Mouse (Mus musculus) limb, embryonic 12.5 days (tissue): Measurements from ENCODE around the gene Klhdc7b. TPM values are rescaled to one million over a fixed set of nuclear protein-coding genes. Genes with fewer than 3 reads are reported as not detected.
A peak's percentile ranks its signal among the peaks of the same experiment; 100 is the strongest.
"Not testable (repeated sequence)": the region's sequence is repeated elsewhere in the genome, so short reads cannot be mapped to it uniquely, and the experiment has no call there.

ENCODE experiments used
- ATAC-seq: fragments of 200-750 bp; cut with Nextera tagmentation; 2 replicates; pipeline ENCODE4 v1.8.0; 2017; ENCODE audit warnings: low read depth, moderate TSS enrichment; ENCODE audit not compliant: insufficient number of reproducible peaks, insufficient read depth, low FRiP score, low TSS enrichment
- H3K27ac ChIP-seq: fragments of 300-500 bp; sonication (generic); 2 replicates; pipeline ENCODE4 v1.5.1; 2016; ENCODE audit warnings: mild to moderate bottlenecking, moderate library complexity
- H3K27me3 ChIP-seq: fragments of 300-500 bp; sonication (generic); 2 replicates; pipeline ENCODE4 v1.6.1; 2016; ENCODE audit warnings: mild to moderate bottlenecking, moderate library complexity
- H3K36me3 ChIP-seq: fragments of 300-500 bp; sonication (generic); 2 replicates; pipeline ENCODE4 v1.6.1; 2016; ENCODE audit warnings: mild to moderate bottlenecking, moderate library complexity
- H3K4me1 ChIP-seq: fragments of 300-500 bp; sonication (generic); replicated peaks from 2 replicates; pipeline ENCODE4 v1.6.1; 2016
- H3K4me2 ChIP-seq: fragments of 300-500 bp; sonication (generic); 2 replicates; pipeline ENCODE4 v1.6.1; 2016; ENCODE audit warnings: mild to moderate bottlenecking, moderate library complexity
- H3K4me3 ChIP-seq: fragments of 300-500 bp; sonication (generic); replicated peaks from 2 replicates; pipeline ENCODE4 v1.5.1; 2016; ENCODE audit warnings: mild to moderate bottlenecking
- H3K9ac ChIP-seq: fragments of 300-500 bp; sonication (generic); replicated peaks from 2 replicates; pipeline ENCODE4 v1.6.1; 2016; ENCODE audit warnings: mild to moderate bottlenecking, moderate library complexity
- H3K9me3 ChIP-seq: fragments of 300-500 bp; sonication (generic); 2 replicates; pipeline ENCODE4 v1.6.1; 2016; ENCODE audit warnings: mild to moderate bottlenecking, moderate library complexity
- WGBS: fragments of 180-500 bp; shearing (Covaris S2); methylation state at CpG from one replicate; pipeline ENCODE4 v1.1.7; 2016; 5-methylcytosine and 5-hydroxymethylcytosine counted together
- polyA plus RNA-seq: library from polyadenylated mRNA; unstranded; fragments of >200 nt; fragmentation: Nextera tagmentation; extraction: Ambion mirVana; gene quantifications from 2 replicates; pipeline ENCODE4 v1.2.1, GENCODE M21; 2016

Klhdc7b gene
- polyA plus RNA-seq, 1 experiment from 2014 or later: not detected

GRCm38 (mm10) chr15:89428821-89429351 lies 44.2 kb downstream of the Klhdc7b start:
- 4% methylated on average over 21 of the region's 22 CpGs for WGBS
- ATAC-seq: peak; percentile 72; the same call in 1 of the 2 replicates
- Histone ChIP-seq H3K4me1 (peaks cover 24% of the 10 kb centered on the region), H3K9me3 (no peaks in the 10 kb centered on the region), H3K27ac (peak overlapping the region; percentile 96; the same call in 1 of the 2 replicates), H3K4me3 (peak overlapping the region; percentile 74), H3K9ac (peak overlapping the region; percentile 75), H3K27me3 (no peaks in the 10 kb centered on the region), H3K36me3 (peaks cover 25% of the 10 kb centered on the region), H3K4me2 (peak overlapping the region; percentile 87)

- Histone ChIP-seq H3K9ac (peak within 1 kb of the TSS; percentile 75), H3K36me3 (peaks cover 25% of the 10 kb centered on the region), H3K4me1 (peaks cover 24% of the 10 kb centered on the region), H3K4me3 (peak within 1 kb of the TSS; percentile 74), H3K9me3 (no peaks in the 10 kb centered on the region), H3K4me2 (peak within 1 kb of the TSS; percentile 87), H3K27me3 (no peaks in the 10 kb centered on the region), H3K27ac (peak within 1 kb of the TSS; percentile 96)
- ATAC-seq: peak; percentile 90
- 1% methylated on average over 70 of the region's 70 CpGs for WGBS
Observed at GRCm38 (mm10) chr15:89429352-89430221, 44.9 kb downstream of the Klhdc7b start, which contains the start of the genes C730034F03Rik, Gm44502 and Chkb. Gene C730034F03Rik (plus strand): TSS chr15:89429589. Gene Gm44502 (minus strand): TSS chr15:89429696. Gene Chkb (minus strand): TSS chr15:89429908.

- Histone ChIP-seq H3K27me3 (no peaks in the 10 kb centered on the region), H3K36me3 (peaks cover 25% of the 10 kb centered on the region), H3K4me3 (peak overlapping the region; percentile 74), H3K4me2 (peak overlapping the region; percentile 87), H3K9me3 (no peaks in the 10 kb centered on the region), H3K27ac (peak overlapping the region; percentile 96), H3K9ac (peak overlapping the region; percentile 75; the same call in 1 of the 2 replicates), H3K4me1 (peaks cover 22% of the 10 kb centered on the region)
- ATAC-seq: no peak
- 43% methylated on average over 6 of the region's 6 CpGs for WGBS
Observed at GRCm38 (mm10) chr15:89430341-89430740, 45.6 kb downstream of the Klhdc7b start.

GRCm38 (mm10) chr15:89430771-89431170 lies 46.1 kb downstream of the Klhdc7b start:
- not testable (repeated sequence) for H3K27ac ChIP-seq, ATAC-seq, H3K9ac ChIP-seq, H3K9me3 ChIP-seq, H3K4me2 ChIP-seq, H3K27me3 ChIP-seq, H3K4me3 ChIP-seq
- H3K36me3 ChIP-seq: peaks cover 23% of the 10 kb centered on the region
- peaks cover 17% of the 10 kb centered on the region for H3K4me1 ChIP-seq
- 84% methylated on average over 9 of the region's 9 CpGs for WGBS

GRCm38 (mm10) chr15:89431271-89431670 lies 46.6 kb downstream of the Klhdc7b start:
- Histone ChIP-seq H3K27me3 (no peaks in the 10 kb centered on the region; the same call in 1 of the 2 replicates), H3K36me3 (peaks cover 18% of the 10 kb centered on the region), H3K4me1 (peaks cover 12% of the 10 kb centered on the region), H3K9me3 (no peaks in the 10 kb centered on the region), H3K4me3 (no peak overlapping the region), H3K9ac (no peak overlapping the region), H3K4me2 (no peak overlapping the region), H3K27ac (no peak overlapping the region)
- no peak for ATAC-seq
- WGBS: 87% methylated on average over 3 of the region's 3 CpGs

GRCm38 (mm10) chr15:89431806-89432205 lies 47.1 kb downstream of the Klhdc7b start:
- Histone ChIP-seq H3K27me3 (no peaks in the 10 kb centered on the region; the same call in 1 of the 2 replicates), H3K9ac (no peak overlapping the region), H3K36me3 (peaks cover 13% of the 10 kb centered on the region; the same call in 1 of the 2 replicates), H3K4me2 (no peak overlapping the region), H3K9me3 (no peaks in the 10 kb centered on the region), H3K4me1 (peaks cover 11% of the 10 kb centered on the region), H3K4me3 (no peak overlapping the region), H3K27ac (no peak overlapping the region)
- 89% methylated on average over 6 of the region's 6 CpGs for WGBS
- no peak for ATAC-seq

GRCm38 (mm10) chr15:89432946-89433345 lies 48.2 kb downstream of the Klhdc7b start:
- H3K4me1 ChIP-seq: peaks cover 11% of the 10 kb centered on the region
- no peak overlapping the region for H3K4me2 ChIP-seq
- ATAC-seq: no peak
- H3K9me3 ChIP-seq: no peaks in the 10 kb centered on the region
- no peaks in the 10 kb centered on the region; the same call in 1 of the 2 replicates for H3K27me3 ChIP-seq
- H3K9ac ChIP-seq: no peak overlapping the region
- no peak overlapping the region for H3K27ac ChIP-seq
- WGBS: 85% methylated on average over 4 of the region's 4 CpGs
- no peak overlapping the region for H3K4me3 ChIP-seq
- H3K36me3 ChIP-seq: peaks cover 1% of the 10 kb centered on the region; the same call in 1 of the 2 replicates

- H3K9ac ChIP-seq: no peak overlapping the region
- no peak overlapping the region for H3K4me3 ChIP-seq
- 68% methylated on average over 3 of the region's 3 CpGs for WGBS
- H3K9me3 ChIP-seq: no peaks in the 10 kb centered on the region
- ATAC-seq: no peak
- H3K27me3 ChIP-seq: no peaks in the 10 kb centered on the region; the same call in 1 of the 2 replicates
- H3K36me3 ChIP-seq: no peaks in the 10 kb centered on the region
- H3K4me1 ChIP-seq: peaks cover 4% of the 10 kb centered on the region; the same call in 1 of the 2 replicates
- no peak overlapping the region for H3K4me2 ChIP-seq
- no peak overlapping the region for H3K27ac ChIP-seq
Observed at GRCm38 (mm10) chr15:89434136-89434535, 49.4 kb downstream of the Klhdc7b start.

GRCm38 (mm10) chr15:89435878-89436277 lies 51.2 kb downstream of the Klhdc7b start:
- no peak overlapping the region for H3K4me2 ChIP-seq
- no peaks in the 10 kb centered on the region; the same call in 1 of the 2 replicates for H3K27me3 ChIP-seq
- no peaks in the 10 kb centered on the region for H3K9me3 ChIP-seq
- ATAC-seq: no peak
- 88% methylated on average over 5 of the region's 5 CpGs for WGBS
- H3K27ac ChIP-seq: no peak overlapping the region
- H3K4me1 ChIP-seq: no peaks in the 10 kb centered on the region
- H3K36me3 ChIP-seq: no peaks in the 10 kb centered on the region
- no peak overlapping the region for H3K4me3 ChIP-seq
- H3K9ac ChIP-seq: no peak overlapping the region
